Mouse (Mus musculus): ENCODE data around the gene Exosc10. TPM values are rescaled to one million over a fixed set of nuclear protein-coding genes. Genes with fewer than 3 reads are reported as not detected.

Exosc10 gene
- total RNA-seq, 2 experiments from 2014 or later: 33.7 to 39.3 TPM

GRCm38 (mm10) chr4:148607758-148608157 lies 49.5 kb downstream of the Exosc10 start:
- DNase-seq: peak; percentile 68 to 85

GRCm38 (mm10) chr4:148609805-148610204 lies 51.6 kb downstream of the Exosc10 start:
- no peak for DNase-seq

DNA sequence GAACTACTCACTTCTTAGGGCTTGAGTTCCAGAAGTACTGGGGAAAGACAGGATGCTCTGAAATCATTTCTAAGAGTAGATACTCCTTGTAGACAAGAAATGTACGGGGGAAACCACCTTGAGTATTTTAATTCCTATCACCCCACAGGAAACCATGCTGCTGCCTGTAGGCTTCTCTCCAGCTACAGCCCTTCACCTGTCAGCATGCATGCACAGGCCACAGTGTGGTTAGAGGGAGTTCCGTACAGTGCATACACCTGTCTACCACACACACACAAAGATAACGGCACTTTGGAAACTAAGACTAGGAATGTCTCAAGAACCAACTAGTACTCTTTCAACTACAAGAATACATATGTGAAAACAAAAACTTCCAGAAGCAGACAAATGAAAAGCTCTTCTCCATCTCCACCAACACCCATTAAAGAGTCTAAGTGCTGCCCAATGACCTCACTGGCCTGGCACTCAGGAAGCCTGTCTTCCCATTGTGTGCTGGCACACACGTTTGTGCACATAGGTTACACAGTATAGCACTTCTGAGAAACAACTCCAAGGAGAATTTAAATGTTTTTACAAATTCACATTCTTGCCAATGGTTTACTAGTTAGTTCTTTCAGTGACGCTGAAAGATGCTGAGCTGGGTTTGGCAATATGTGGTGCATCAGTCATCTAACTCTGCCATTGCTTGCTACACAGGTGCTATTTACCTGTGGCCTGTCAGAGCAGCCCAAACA lies 52.6 kb downstream of the Exosc10 start:
- no peak for DNase-seq

DNA sequence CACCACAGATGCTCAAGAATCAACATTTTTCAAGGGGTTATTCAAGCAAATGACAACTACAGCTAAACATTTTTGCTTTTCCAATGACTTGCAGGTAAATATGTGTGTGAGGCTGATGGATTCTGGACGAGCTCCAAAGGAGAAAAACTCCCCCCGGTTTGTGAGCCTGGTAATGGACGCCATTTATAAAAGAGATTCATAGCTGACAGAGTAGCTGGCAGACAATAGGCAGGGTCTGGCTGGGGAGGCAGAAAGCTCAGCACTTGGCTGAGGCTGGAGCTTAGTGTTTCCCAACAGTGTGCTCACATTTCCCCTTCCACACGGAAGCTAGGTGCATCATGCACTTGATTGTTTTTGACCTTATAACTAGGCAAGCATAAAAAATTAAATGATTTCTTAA lies 54.3 kb downstream of the Exosc10 start:
- DNase-seq: no peak

- no peak for DNase-seq
Observed at GRCm38 (mm10) chr4:148613738-148614137, 55.5 kb downstream of the Exosc10 start.

DNA sequence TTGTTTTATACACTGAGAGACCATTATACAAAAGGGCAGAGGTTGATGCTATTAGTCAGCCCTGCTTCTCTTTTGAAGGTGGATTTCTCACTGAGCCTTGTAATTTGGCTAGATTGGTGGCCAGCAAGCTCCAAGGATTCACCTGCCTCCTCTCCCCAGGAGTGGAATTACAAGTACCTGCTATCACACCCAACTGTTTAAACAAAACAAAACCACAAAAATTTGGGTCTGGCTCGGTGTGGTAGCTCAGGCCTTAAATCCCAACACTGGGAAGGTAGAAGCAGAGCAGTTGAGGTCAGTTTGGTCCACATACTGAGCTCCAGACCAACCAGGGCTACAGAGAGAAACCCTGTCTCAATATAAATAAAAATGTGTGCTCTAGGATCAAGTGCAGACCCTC lies 61.6 kb downstream of the Exosc10 start:
- DNase-seq: no peak

DNA sequence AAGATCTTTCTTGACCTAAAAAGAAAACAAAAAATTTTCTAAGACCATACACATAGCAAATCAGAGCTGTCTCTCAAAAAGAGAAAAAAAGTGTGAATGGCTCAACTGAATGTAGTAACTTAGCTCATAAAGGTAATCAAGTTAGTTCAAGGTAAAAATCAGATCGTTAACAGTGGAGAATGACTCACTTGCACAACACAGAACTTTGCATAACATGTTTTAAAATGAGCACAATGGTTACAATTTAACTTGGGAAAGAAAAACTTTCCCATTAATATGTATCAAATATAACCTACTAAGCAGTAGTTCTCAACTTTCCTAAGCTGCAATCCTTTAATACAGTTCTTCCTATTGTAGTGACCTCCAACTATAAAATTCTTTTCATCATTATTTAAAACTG lies 62.5 kb downstream of the Exosc10 start:
- DNase-seq: no peak

DNA sequence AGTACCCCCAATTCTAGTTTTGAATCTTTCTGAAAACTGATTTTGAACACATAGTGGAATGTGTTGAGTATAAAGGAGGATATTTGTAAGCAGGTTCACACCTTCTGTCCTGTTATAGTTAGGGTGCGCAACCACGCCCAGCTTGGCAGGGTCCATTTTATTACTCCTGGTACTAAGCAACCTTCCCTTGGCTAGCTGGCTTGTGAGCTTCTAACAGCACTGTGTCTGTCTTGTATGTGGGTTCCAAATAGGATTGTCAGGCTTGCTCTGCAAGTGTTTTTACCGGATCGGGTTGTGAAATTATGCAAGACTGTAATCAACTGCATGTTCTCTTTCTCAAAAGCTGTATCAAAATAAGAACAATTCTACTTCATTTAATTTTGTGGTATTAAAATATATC lies 64.3 kb downstream of the Exosc10 start:
- no peak for DNase-seq

- DNase-seq: no peak
Observed at GRCm38 (mm10) chr4:148623609-148624008, 65.4 kb downstream of the Exosc10 start.

DNA sequence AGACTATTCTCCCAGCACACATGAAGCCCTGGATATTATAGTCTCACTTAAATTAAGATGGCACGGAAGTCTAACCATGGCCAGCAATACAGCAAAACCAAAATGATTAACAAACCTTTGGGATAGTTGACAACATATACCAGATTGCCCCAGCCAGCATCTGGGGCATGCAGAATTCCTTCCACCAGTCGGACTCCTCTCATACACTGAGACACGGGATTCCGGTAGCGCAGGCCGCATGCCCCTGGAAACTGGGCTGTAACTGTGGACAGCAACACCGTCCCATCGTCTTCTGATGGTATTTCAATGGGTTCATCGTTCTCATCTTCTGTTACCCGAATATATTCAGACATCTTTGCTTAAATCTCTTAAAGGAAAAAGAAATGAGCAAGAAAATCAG lies 66.8 kb downstream of the Exosc10 start:
- DNase-seq: no peak

- DNase-seq: peak; percentile 40 to 45
Observed at GRCm38 (mm10) chr4:148625756-148626622, 67.8 kb downstream of the Exosc10 start.

- peak; percentile 96 to 97 for DNase-seq
Observed at GRCm38 (mm10) chr4:148626623-148627185, 68.5 kb downstream of the Exosc10 start, which contains the start of gene Tardbp. TSS of gene Tardbp (minus strand) at chr4:148627019.

DNA sequence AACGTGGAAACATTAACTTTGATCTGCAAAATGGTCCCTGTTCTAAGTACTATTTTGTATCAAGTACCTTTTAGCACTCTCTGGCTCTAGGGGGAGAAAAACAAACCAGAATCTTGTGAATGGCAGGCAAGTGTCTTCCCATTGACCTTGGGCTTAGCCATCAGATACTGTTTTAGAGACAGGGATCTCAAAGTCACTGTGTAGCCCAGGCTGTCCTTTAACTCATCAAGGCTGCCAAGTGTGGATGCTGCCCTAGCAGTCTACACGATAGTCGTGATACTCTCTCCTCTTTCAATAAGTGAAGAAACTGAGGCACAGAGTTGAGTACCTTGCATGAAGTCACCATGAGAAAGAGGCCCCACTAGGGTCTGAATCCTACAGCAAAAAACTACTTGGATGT lies 69.0 kb downstream of the Exosc10 start:
- DNase-seq: no peak

Other genes with a start within 250 kb of the Exosc10 start
- gene Ubiad1, start 113.7 kb upstream of the Exosc10 start, total RNA-seq (2021): 10 to 100 TPM; 17.6 to 18.7 TPM
- gene Mtor, start 109.8 kb upstream of the Exosc10 start, total RNA-seq (2021): 10 to 100 TPM; 49.8 to 51.4 TPM
- 1 to 10 TPM; 1.2 to 2.0 TPM for gene Angptl7, start 58.0 kb upstream of the Exosc10 start, total RNA-seq (2021)
- 10 to 100 TPM; 14.7 TPM for gene Srm, start 33.1 kb downstream of the Exosc10 start, total RNA-seq (2021)
- gene Masp2, start 44.1 kb downstream of the Exosc10 start, total RNA-seq (2021): under 1 TPM in 1 of 2 experiments, not detected in 1; 0.13 TPM
- gene Tardbp, start 68.6 kb downstream of the Exosc10 start, total RNA-seq (2021): 100 to 1,000 TPM; 125 to 126 TPM
- 1 to 10 TPM; 5.8 to 6.1 TPM for gene Gm572, start 84.9 kb downstream of the Exosc10 start, total RNA-seq (2021)
- gene Casz1, start 246.0 kb downstream of the Exosc10 start, total RNA-seq (2021): 10 to 100 TPM; 35.9 to 41.1 TPM